Mouse (Mus musculus) cortical plate, adult 2 months (tissue): ENCODE data around the gene Ankrd34b.

Source experiments
- CTCF ChIP-seq: fragments of 200-500 bp; IDR thresholded peaks from 2 replicates; pipeline ENCODE4 v1.5.1; 2011; ENCODE audit warnings: mild to moderate bottlenecking, control low read depth, low read length; ENCODE audit not compliant: insufficient read depth; ENCODE audit errors: extremely low read depth
- POLR2A ChIP-seq: fragments of 200-500 bp; IDR thresholded peaks from 2 replicates; pipeline ENCODE4 v1.6.1; 2011; ENCODE audit warnings: mild to moderate bottlenecking, low read length, control low read depth; ENCODE audit not compliant: insufficient read depth; ENCODE audit errors: extremely low read depth

GRCm38 (mm10) chr13:92425758-92426264 lies at the start of gene Ankrd34b:
- TF ChIP-seq CTCF (no peak), POLR2A (0 out of 2 replicates have a peak, but pooled peaks have one; percentile 28)
